Mouse (Mus musculus) bone marrow, adult 2 months (tissue): ENCODE data around the gene Pdxk. TPM values are rescaled to one million over a fixed set of nuclear protein-coding genes. Genes with fewer than 3 reads are reported as not detected.

Experiments
- H3K27ac ChIP-seq: fragments of 200-500 bp; 2 replicates; pipeline ENCODE4 v1.5.1; 2012; ENCODE audit warnings: low read depth, mild to moderate bottlenecking, control low read depth, inconsistent platforms, low read length; ENCODE audit not compliant: control insufficient read depth, poor library complexity, insufficient read depth
- H3K4me1 ChIP-seq: fragments of 200-500 bp; 2 replicates; pipeline ENCODE4 v1.6.1; 2011; ENCODE audit warnings: low read length; ENCODE audit not compliant: control insufficient read depth, insufficient read depth
- H3K4me3 ChIP-seq: fragments of 200-500 bp; replicated peaks from 2 replicates; pipeline ENCODE3; 2011; ENCODE audit warnings: mild to moderate bottlenecking, low read depth, low read length, control low read depth; ENCODE audit not compliant: control insufficient read depth
- CTCF ChIP-seq: fragments of 200-500 bp; IDR thresholded peaks from 2 replicates; pipeline ENCODE4 v1.5.1; 2011; ENCODE audit warnings: low read length, control low read depth; ENCODE audit not compliant: control insufficient read depth, insufficient read depth
- POLR2A ChIP-seq: fragments of 200-500 bp; IDR thresholded peaks from 2 replicates; pipeline ENCODE4 v1.6.1; 2011; ENCODE audit warnings: low read depth, mild to moderate bottlenecking, control low read depth, low read length, borderline replicate concordance; ENCODE audit not compliant: control insufficient read depth
- WGBS: fragments of 180-500 bp; shearing (Covaris S2); methylation state at CpG from one replicate; pipeline ENCODE4 v1.1.7; 2018; 5-methylcytosine and 5-hydroxymethylcytosine counted together
- polyA plus RNA-seq: library from polyadenylated mRNA; stranded (reverse); fragments of >200 nt; gene quantifications from 2 replicates; pipeline ENCODE4 v1.2.4, GENCODE M21; 2011; ENCODE audit warnings: low replicate concordance; ENCODE audit not compliant: missing spikeins, insufficient read depth, insufficient read length

Gene Pdxk
- polyA plus RNA-seq, 1 experiment = 3.3 TPM

DNA sequence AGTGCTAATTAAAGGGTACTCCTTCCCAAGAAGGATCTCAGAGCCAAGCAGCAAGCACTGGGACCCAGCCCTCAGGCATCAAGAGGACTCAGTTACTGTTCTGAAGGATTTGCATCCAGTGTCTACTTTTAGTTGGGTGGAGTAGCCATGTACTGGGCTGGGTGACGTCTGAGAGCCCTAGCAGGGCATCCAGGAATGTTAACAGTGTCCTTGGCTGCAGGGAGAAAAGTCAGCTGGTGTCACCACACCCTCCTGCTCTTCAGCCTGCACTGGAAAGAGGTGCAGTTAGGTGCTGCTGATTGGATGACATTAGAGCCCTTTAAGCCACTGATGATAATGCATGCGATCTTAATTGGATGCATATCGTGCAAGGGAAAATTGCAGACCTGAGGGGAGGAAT lies 31.9 kb downstream of the Pdxk start:
- Histone ChIP-seq H3K27ac (no peak overlapping the region), H3K4me1 (no peaks in the 10 kb centered on the region), H3K4me3 (no peak overlapping the region)
- TF ChIP-seq CTCF (no peak), POLR2A (no peak)
- 77% methylated on average over 3 of the region's 3 CpGs for WGBS

DNA sequence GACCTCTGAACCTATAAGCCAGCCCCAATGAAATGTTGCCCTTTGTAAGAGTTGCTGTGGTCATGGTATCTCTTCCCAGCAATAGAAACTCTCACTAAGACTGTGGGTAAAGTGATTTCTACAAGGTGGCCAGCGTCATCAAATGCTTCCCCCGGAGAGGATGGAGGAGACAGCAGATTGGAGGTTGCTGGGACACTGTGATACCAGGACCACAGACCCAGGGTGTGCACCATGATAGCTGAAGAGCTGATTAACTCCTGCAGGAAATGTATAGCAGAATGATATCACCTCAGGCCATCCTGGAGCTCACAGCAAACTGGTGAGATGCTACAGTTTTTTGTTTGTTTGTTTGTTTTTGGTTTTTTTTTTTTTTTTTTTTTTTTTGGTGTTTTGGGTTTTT lies 35.0 kb downstream of the Pdxk start:
- no peak for TF ChIP-seq CTCF
- no peak for TF ChIP-seq POLR2A
- Histone ChIP-seq H3K4me3 (no peak overlapping the region), H3K27ac (no peak overlapping the region), H3K4me1 (no peaks in the 10 kb centered on the region)
- WGBS = 58% methylated on average over 2 of the region's 2 CpGs

DNA sequence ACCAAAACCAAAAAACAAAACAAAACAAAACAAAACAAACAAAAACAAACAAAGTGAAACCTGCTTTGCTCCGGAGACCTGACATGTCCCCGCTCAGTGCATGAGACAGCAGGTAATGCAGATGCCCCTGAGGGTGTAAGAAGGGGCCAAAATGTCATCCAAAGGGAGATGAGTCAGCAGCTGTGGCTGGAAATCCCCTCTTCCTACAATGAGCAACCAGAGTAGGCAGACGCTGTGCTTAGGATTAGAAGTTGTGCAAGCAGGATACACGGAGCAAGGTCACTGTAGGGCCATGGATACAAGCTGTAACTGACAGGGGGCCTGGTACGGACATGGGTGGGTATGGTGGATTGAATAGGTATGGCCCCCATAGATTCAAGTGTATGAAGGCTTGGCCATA lies 35.6 kb downstream of the Pdxk start:
- no peaks in the 10 kb centered on the region for H3K4me1 ChIP-seq
- TF ChIP-seq POLR2A (no peak), CTCF (no peak)
- no peak overlapping the region for H3K4me3 ChIP-seq
- no peak overlapping the region for H3K27ac ChIP-seq
- 73% methylated on average over 5 of the region's 5 CpGs for WGBS

DNA sequence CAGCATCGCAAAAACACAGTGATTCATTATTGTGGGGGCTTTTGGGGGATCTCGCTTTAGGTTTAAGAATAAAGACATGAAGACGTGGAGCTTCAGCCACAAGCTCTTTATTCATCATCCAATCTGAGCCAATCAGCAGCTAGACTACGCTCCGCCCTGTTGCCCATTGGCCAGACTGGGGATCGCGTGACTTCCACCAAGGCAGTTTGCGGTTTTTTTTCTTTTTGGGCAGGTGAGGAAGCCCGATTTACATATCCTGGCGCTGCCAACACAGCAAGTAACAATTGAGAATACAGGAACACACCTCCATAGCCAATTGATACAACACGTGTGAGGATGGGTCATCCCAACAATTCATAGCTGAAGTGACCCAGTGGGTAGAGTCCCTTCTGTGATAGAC lies 36.7 kb downstream of the Pdxk start:
- WGBS = 92% methylated on average over 11 of the region's 11 CpGs
- TF ChIP-seq POLR2A (no peak), CTCF (no peak)
- H3K4me1 ChIP-seq = no peaks in the 10 kb centered on the region
- no peak overlapping the region for H3K4me3 ChIP-seq
- no peak overlapping the region for H3K27ac ChIP-seq

DNA sequence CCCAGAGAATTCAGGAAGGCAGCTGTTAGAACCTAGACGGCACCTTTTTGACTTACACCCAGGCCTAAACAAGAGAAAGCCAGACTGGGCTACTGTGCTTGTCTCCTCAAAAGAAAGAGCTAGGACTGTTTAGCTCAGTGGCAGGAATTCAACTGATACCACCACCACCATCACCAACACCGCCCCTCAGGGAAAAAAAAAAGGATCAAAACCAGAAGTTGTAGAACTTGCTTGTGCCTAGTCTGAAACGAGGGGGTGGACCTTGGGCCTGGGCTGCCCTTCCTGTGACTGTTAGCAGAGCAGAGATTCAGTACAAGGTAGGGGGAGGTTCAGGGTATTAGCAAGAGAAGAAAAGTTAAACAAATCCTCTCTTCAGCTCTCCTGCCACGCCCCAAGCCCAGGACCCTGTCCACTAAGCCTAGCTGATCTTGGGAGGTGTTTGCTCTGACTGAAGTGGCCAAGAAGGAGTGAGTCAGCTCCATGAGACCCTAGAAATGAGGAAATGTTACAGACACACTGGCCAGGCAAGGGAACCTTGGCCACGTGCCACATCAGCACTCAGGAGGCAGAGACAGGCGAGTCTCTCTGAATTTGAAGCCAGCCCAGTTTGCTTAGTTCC lies 38.5 kb downstream of the Pdxk start:
- TF ChIP-seq POLR2A (no peak), CTCF (no peak)
- 31% methylated on average over 6 of the region's 6 CpGs for WGBS
- H3K4me1 ChIP-seq = no peaks in the 10 kb centered on the region
- H3K27ac ChIP-seq = peak overlapping the region; percentile 62
- peak overlapping the region; percentile 100 for H3K4me3 ChIP-seq

DNA sequence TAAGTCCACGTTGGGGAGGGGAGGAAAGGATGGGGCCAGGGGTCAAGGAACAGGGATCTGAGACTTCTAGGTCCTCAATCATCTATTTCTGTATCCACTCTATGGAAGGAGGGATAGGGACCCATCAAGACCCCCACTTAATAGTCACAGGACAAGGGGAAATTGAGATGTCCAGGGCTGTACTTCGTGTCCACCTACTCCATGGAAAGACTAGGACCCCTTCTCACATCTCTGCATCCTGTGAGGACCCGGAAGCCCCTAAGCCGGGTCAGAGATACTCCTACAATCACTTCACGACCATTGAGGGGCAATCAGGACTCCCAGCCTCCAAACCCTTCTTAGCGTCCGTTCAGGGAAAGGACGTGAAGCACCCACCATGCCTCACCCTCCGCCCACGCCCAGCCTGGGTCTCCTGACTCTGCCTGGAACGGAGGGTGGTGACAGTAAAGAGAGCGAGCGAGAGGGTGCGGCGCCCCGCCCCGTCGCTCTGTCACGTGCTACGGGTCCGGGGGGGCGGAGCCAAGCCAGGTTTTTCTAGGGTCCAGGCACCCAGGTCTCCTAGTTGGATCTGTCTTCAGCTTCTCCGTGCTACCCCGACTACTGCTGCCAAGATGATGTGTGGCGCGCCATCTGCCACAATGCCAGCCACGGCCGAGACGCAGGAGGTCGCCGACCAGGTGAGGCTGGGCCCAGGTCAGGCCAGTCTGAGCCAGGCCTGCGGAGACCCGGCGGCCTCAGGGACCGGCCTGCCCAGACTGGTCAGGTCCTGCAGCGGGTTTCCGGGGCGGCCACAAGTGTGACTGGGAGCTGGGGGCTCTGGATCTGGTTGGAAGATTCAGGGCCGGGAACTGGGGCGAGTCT lies 39.4 kb downstream of the Pdxk start, which contains the start of gene Cstb:
TSS of gene Cstb (plus strand) at position 489 of the 861 bp plus-strand sequence.
- TF ChIP-seq CTCF (no peak), POLR2A (peak; percentile 58; the same call in 1 of the 2 replicates)
- no peaks in the 10 kb centered on the region; the same call in 1 of the 2 replicates for H3K4me1 ChIP-seq
- 2% methylated on average over 40 of the region's 40 CpGs for WGBS
- H3K4me3 ChIP-seq = peak within 1 kb of the TSS; percentile 100
- peak within 1 kb of the TSS; percentile 62 for H3K27ac ChIP-seq

DNA sequence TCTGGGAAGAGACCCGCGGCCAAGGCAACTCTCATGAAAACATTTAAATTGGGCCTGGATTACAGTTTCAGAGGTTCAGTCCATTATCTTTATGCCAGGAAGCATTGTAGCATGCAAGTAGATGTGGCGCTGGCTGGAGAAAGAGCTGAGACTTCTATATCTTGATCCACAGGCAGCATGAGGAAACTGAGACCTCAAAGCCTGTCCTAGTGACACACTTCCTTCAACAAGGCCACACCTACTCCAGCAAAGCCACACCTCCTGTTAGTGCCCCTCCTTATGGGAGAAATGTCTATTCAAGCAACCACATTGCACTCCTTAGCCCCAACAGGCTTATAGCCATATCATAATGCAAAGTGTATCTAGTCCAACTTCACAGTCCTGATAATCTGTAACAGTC lies 42.2 kb downstream of the Pdxk start:
- Histone ChIP-seq H3K4me3 (no peak overlapping the region), H3K27ac (no peak overlapping the region), H3K4me1 (no peaks in the 10 kb centered on the region; the same call in 1 of the 2 replicates)
- WGBS = 70% methylated on average over 3 of the region's 3 CpGs
- TF ChIP-seq POLR2A = no peak
- no peak for TF ChIP-seq CTCF

DNA sequence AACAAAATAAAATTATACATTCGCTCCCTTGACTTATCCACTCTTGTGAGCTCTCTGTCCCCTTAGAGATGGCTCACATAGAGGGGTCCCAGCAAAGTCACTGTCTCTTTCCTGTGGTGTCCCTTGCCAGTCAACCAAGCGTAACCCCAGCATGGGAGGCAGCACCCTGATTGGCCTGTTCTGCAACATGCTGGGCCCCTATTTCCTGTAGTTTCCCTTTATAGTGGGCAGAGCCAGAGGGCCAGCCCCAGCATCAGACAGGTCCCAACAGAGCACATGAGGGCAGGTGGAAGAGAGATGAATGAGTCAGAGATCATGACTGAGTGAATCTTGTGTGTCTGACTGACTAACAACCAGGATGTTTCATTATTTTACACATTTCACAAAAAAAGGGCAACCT lies 43.8 kb downstream of the Pdxk start:
- Histone ChIP-seq H3K27ac (no peak overlapping the region), H3K4me3 (no peak overlapping the region), H3K4me1 (no peaks in the 10 kb centered on the region; the same call in 1 of the 2 replicates)
- 54% methylated on average over 2 of the region's 2 CpGs for WGBS
- TF ChIP-seq CTCF = no peak
- TF ChIP-seq POLR2A = no peak
